In genomic region chr1:90519284-90520275, GRCm38 (mm10) we compare ENCODE assay signal across 15 mouse cellular contexts.
A peak's percentile ranks its signal among the peaks of the same experiment; 100 is the strongest.
DNase-seq lines count a peak whose midpoint lies in the region; ATAC-seq and TF ChIP-seq lines count a peak whose summit lies in the region.
"Had no signal": no experiment of that assay in that cellular context is flagged by ENCODE, and none has a peak within 500 bp of the region (broad histone marks: within the 10 kb centered on the region; RNA-seq: fewer than 3 reads in every experiment).

No protein-coding gene starts in this region.

- H3K27ac ChIP-seq in lung, embryonic 14.5 days (ENCODE audit: low read depth), result no peak overlapping the region; the same call in 1 of the 2 replicates
- peak overlapping the region; percentile 64 for H3K27ac ChIP-seq in stomach, embryonic 15.5 days

- no peaks in the 10 kb centered on the region for H3K36me3 ChIP-seq in lung, embryonic 14.5 days (ENCODE audit: insufficient read depth)
- H3K36me3 ChIP-seq in stomach, embryonic 15.5 days, result no peaks in the 10 kb centered on the region
- H3K36me3 ChIP-seq: G1E had no signal

- peak; percentile 27; the same call in 1 of the 2 replicates for ATAC-seq in lung, embryonic 14.5 days (ENCODE audit: insufficient read depth)
- peak; percentile 44 for ATAC-seq in stomach, embryonic 15.5 days (ENCODE audit: insufficient read depth, low FRiP score, low read depth)
- ATAC-seq: intestine, embryonic 16.5 days; midbrain, embryonic 16.5 days had no signal

- no peak overlapping the region for H3K4me3 ChIP-seq in lung, embryonic 14.5 days (ENCODE audit: low read depth, low read length)
- H3K4me3 ChIP-seq in stomach, embryonic 15.5 days (replicated peaks), result no peak overlapping the region

- TF ChIP-seq CTCF in lung, embryonic 14.5 days (IDR thresholded peaks at IDR 0.05; ENCODE audit: low read depth), result no peak

- H3K27me3 ChIP-seq in lung, embryonic 14.5 days (ENCODE audit: insufficient read depth, low read length), result no peaks in the 10 kb centered on the region
- H3K27me3 ChIP-seq in stomach, embryonic 15.5 days (replicated peaks), result no peaks in the 10 kb centered on the region

- peak; percentile 48 for DNase-seq in embryo, embryonic 10 days (ENCODE audit: low spot score)
- DNase-seq in embryo, embryonic 9.5 days (ENCODE audit: extremely low spot score), result no peak
- no peak for DNase-seq in lung, embryonic 14.5 days
- DNase-seq in lung, postnatal 14 days, result no peak
- DNase-seq in forelimb bud, embryonic 11.5 days (ENCODE audit: low read depth, low spot score), result peak; percentile 61
- DNase-seq in gastrocnemius, postnatal 10 days, result no peak
- DNase-seq in ovary, postnatal 36 days (ENCODE audit: low spot score), result no peak
- DNase-seq: cerebellum, postnatal 10 days; gastrocnemius, postnatal 25 days; lung, postnatal 36 days; thymus, adult 2 months had no signal

- 57% methylated on average over 12 of the region's 12 CpGs for WGBS in lung, embryonic 14.5 days
- WGBS in stomach, embryonic 15.5 days, result 63% methylated on average over 12 of the region's 12 CpGs

- no peaks in the 10 kb centered on the region for H3K9me3 ChIP-seq in lung, embryonic 14.5 days (ENCODE audit: low read depth, low read length)
- no peaks in the 10 kb centered on the region for H3K9me3 ChIP-seq in stomach, embryonic 15.5 days

- no peak overlapping the region for H3K9ac ChIP-seq in lung, embryonic 14.5 days
- H3K9ac ChIP-seq in stomach, embryonic 15.5 days, result no peak overlapping the region

- no peak overlapping the region for H3K4me2 ChIP-seq in lung, embryonic 14.5 days
- H3K4me2 ChIP-seq in stomach, embryonic 15.5 days, result no peak overlapping the region

- H3K4me1 ChIP-seq in lung, embryonic 14.5 days (ENCODE audit: insufficient read depth), result peaks cover 10% of the 10 kb centered on the region
- H3K4me1 ChIP-seq in stomach, embryonic 15.5 days, result peaks cover 12% of the 10 kb centered on the region

Comparison
In these comparisons a context has a peak if more than half of its experiments do, and no peak if none do; other contexts are left out.
1. DNase-seq: peak in embryo, embryonic 10 days (single experiment) and forelimb bud, embryonic 11.5 days (single experiment); none in embryo, embryonic 9.5 days (single experiment), lung, embryonic 14.5 days (single experiment), lung, postnatal 14 days (single experiment), gastrocnemius, postnatal 10 days (single experiment) and ovary, postnatal 36 days (single experiment).